Mouse (Mus musculus) 416B (cell line): ENCODE data around the gene Zfp109.

Experiments
- DNase-seq: peaks from one replicate; pipeline ENCODE4 v3.0.0; 2011; ENCODE audit warnings: low read depth

The Zfp109 gene

DNA sequence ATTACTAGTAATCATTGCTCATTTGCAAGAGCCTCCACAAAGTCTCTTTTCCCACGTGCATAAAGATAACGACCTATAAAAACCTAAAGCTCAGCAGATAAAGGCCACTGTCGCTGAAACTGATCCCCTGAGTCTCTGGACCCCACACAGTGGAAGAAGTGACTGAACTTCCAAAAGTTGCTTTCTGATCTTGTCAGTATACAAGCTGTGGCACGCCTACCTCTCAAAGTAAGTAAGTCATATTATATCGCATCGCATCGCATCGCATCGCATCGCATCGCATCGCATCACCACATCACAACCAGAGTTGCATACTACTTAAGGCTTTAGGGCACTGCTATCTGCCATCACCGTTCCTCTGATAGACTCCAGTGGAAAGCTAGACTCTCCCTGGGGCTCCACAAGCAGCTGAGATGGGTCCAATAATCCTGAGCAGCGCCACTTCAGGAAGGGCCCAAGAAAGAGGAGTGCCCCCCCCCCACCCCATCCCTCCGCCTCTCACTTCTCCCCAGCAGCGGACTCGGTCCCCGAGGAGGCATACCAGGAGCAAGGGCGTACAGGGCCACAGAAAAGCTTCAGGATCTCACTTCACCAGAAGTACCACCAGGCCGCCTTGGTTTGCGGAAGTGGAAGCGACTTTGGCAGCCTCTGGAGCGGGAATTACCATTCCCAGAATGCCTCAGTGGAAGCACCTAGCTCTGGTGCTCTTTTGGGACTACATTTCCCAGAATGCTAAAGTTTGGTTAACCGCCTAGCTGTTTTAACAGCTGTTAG lies 29.7 kb downstream of the Zfp109 start:
- peak; percentile 69 for DNase-seq

DNA sequence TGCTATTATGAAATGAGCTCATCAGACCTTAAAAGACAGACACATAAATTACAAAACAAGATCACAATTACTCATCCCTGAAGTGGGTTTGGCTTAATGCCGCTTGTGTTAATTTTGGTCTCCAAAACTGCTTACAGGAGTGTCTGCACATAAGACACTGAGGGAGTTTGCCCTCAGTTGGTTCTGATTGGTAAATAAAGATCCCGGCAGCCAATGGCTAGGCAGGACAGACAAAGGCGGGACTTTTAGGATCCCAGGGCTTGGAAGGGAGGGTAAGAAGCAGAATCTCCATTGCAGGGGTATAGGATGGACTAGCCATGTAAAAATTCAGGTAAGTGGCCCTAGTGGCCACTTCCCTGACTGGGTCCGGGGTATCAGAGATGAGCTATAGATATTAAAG lies 40.4 kb downstream of the Zfp109 start:
- no peak for DNase-seq

GRCm38 (mm10) chr7:24193157-24193556 lies 44.2 kb downstream of the Zfp109 start:
- no peak for DNase-seq

GRCm38 (mm10) chr7:24191361-24191760 lies 46.0 kb downstream of the Zfp109 start:
- DNase-seq: no peak

DNA sequence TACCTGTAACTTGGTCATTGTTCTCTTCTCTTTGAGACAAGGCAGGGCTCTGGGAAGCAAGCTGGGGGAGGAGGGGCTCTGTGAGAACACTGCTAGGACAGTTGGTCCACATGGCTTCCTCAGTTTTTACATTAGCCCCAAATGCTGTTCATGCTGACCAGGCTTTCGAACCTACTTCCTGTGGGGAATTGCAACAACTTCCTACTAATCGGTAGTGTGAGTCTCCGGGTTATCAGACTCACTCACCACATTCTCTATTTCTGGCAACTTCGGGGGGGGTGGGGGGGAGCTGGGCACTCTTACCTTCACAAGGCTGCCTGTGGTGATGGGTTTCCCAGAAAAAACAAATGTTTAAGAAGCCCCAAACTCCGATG lies 47.8 kb downstream of the Zfp109 start:
- DNase-seq: peak; percentile 93

DNA sequence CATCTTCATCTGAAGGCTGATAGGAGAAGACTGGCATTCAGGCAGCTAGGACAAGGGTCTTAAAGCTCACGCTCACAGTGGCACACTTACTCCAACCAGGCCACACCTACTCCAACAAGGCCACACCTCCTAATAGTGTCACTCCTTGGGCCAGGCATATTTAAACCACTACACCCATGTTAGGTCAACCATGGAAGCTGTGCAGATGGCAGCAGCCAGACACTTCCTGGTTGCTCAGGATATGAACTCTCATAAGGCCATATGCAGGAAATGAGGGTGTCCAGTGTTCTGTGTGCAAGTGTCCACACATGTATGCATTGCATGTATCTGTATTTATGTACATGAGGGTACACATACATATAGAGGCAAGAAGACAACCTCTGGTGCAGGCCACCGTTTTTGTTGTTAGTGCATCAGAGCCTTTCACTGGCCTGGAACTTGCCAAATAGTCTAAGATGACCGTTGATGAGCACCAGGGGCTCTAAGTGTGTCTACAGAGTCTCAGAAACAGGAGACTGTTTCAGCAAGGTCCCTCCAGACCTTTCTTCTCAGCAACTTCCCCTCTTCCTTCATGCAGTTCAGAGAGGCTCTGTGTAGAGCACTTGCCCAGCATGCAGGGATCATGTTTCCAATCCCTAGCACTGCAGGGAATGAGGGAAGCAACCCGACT lies 48.3 kb downstream of the Zfp109 start:
- peak; percentile 75 for DNase-seq

DNA sequence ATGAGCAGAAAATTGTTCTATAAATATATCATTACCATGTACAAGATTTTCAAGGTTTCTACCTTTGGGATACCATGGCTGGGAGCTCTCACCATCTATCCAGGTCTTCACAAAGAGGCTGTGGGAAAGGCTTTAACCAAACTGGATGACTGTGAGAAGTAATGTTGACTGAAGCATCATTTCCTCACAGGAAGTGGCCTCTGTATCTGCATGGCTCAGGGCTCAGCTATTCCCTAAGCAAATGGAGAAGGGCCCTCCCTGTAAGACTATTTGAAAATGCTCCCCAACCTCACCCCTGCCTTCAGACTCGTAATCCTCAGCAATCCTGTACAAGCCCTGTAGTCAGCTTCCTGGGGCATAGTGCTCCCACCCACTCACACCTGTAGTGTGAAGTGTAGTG lies 49.7 kb downstream of the Zfp109 start:
- peak; percentile 85 for DNase-seq
